Mouse (Mus musculus): Measurements from ENCODE around the gene Ugdh.

Gene Ugdh

DNA sequence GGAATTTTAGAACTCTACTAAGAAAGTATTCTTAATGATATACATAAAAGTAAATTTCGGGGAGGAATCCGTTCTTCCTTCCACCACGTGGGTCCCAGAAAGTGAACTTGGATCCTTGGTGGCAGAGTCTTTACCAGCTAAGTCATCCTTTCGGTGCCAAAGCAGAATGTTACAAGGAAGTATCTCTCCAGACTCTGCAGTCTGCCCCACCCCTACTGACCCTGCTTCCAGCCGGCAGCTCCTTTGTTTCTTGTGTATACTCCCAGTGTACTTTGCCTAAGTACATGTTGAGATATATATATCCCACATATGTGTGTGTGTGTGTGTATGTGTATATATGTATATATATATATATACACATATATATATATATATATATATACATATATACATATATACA, 6.3 kb downstream of the Ugdh start:
- in situ Hi-C loops (cut with MboI; ENCODE audit: low sequenced_read_pairs): no loop called here

DNA sequence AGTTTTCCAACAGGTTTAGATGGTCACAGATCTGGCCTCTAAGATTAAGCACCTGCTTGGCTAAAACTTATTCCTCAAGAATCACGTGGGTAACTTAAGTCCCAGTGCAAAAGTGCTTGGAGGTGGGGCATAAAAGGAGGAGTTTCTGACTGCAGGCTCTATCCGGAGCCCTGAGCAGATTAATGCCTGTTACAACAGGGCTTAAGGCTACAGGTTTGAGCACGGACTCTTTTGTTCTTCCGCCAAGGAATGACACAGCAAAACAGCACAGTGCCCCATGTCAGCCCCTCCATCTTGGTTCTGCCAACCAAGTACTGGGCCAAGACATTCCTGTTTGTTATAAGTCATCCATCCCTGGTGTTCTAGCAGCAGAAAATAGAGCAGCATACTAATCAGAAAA, 7.4 kb downstream of the Ugdh start:
- in situ Hi-C loops (cut with MboI; ENCODE audit: low sequenced_read_pairs): no loop called here

DNA sequence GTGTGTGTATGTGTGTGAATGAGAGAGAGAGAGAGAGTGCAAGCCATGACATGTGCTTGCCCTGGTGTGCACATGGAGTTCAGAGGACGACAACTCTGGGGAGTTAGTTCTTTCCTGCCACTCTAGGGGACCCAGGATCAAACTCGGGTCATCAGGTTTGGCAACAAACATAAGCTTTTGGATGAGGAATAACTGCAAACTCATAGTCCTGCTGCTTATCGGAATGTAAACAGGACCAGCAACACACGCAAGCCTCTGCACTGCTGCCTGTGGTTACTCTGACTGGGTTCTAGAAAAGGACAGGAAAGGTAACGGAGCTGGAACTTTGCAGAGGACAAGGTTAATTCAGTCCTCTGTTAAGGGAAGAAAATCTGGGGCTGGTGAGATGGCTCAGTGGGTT, 10.5 kb downstream of the Ugdh start:
- in situ Hi-C loops (cut with MboI; ENCODE audit: low sequenced_read_pairs): no loop called here

DNA sequence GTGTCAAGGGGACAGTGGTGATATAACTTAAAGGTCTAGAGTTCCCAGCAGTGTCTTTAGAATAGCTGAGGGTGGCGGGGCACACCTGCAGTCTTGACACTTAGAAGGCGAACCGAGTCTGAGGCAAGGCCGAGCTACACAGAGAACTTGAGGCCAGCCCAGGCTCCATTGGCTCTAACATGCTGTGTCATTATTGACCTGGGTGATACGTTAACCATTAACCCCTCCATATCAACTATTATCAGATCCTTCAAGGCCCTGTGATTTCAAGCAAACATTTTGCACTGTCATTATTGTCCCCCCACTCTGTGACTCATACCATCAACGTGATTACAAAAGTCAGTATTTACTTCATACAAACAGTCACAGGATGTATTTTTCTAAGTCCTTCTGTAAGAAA, 11.5 kb downstream of the Ugdh start:
- in situ Hi-C loops (cut with MboI; ENCODE audit: low sequenced_read_pairs): no loop called here

DNA sequence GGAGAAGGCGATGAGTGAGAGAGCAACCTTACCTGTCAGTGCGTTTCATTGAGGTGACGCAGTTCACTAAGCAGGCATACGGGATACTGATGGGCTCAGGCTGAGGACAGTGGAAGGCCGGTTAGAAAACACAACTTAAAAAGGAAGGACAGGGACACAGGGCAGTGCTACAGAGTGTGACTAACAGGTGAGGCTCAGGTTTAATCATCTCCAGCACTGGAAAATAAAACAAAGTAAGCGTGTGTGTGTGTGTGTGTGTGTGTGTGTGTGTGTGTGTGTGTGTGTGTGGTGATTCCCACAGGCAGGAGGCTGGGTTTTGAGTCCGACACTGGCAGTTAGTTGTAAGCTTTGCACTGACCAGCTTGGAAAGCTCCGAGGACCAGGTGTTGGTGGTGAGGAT, 12.9 kb downstream of the Ugdh start:
- in situ Hi-C loops (cut with MboI; ENCODE audit: low sequenced_read_pairs): no loop called here

DNA sequence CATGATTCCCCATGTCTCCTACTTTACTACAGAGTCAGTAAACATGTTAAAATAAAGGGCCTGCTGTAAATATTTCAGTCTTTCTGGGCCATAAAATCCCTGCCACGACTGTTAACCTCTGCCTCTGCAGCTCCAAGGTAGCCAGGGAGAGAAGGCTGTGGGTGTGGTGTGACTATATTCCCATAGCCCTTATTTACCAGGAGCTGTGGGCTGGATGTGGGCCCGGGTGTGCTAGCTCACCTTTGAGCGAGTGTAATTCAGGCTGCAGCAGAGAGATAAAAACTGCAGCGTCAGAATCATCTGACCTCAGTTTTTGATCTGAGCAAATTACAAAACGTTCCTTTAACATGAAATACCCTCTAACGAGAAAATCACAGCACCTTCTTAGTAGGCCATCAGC, 14.9 kb downstream of the Ugdh start:
- in situ Hi-C loops (cut with MboI; ENCODE audit: low sequenced_read_pairs): no loop called here

DNA sequence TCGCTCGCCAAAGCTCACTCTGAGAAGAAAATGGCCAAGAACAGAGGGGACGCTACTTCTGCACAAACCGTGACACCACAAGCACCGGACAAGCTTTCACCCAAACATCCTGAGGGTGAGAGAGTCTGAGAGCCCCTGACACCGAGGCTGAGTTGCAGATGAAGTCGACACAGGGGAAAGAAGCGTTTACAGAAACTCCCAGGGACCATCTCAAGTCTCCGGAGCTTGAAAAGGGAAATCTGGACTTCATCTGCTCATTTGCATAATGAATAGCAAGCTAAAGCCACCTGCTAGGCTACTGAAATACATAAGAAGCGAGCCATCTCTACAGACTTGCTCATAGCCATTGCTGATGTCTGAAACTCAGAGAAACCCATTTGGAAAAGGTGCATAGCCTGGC, 16.6 kb downstream of the Ugdh start:
- in situ Hi-C loops (cut with MboI; ENCODE audit: low sequenced_read_pairs): no loop called here

DNA sequence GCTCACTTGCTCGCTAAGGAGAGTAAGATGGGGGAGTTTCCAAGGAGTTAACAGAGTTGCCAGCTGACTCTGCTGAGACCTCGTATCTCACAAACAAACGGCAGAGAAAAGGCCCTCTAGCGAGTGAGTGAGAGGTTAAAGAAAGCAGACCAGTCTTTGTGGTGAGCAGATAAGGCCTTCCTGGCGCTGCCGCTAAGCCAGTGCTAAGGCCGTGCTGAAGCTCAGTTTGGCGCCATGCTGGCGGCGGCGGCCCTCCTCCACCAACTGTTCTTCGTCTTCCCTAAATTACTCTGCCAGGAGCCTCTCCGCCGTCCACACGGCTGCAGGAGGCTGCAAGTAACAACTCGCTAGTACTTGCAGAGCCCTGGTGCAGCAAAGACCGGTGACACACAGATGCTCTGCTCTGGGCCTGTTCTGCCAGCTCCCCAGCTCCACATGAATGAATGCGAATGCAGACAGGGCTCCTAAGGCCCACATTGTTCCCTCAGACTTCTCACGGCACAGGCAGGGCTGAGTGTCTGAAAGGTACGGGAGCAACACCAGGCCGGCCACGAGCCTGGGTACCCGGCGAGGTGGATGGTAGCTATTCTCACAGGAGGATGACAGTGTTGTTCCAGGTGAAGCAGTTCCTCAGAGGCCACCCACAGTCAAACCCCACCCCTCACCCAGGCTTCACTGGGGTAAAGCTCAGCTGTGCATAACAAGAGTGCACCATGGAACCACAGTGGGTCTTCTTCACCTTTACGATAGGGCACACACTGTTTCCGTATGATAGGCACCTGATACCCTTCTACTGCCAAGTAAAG, 19.9 kb downstream of the Ugdh start:
- in situ Hi-C loops (cut with MboI; ENCODE audit: low sequenced_read_pairs): no loop called here

DNA sequence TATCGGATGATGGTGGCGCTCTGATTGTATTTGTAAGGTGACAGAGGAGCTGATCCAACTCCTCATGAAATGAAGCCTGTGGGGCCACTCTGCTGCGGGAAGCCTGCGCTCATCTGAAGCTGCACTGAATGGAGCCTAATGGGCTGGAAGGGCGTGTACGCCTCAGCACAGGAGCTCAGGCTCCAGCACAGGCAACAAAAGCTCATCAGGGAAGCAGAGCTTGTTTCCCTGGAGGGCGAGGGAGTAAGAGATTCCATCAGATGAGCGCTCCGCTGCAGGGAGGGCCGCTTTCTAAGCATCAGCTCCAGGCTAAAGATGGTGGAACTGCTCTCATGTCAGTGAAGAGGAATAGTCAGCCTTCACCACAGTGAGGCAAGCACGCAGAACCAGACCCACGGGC, 27.8 kb downstream of the Ugdh start:
- in situ Hi-C loops (cut with MboI; ENCODE audit: low sequenced_read_pairs): no loop called here

DNA sequence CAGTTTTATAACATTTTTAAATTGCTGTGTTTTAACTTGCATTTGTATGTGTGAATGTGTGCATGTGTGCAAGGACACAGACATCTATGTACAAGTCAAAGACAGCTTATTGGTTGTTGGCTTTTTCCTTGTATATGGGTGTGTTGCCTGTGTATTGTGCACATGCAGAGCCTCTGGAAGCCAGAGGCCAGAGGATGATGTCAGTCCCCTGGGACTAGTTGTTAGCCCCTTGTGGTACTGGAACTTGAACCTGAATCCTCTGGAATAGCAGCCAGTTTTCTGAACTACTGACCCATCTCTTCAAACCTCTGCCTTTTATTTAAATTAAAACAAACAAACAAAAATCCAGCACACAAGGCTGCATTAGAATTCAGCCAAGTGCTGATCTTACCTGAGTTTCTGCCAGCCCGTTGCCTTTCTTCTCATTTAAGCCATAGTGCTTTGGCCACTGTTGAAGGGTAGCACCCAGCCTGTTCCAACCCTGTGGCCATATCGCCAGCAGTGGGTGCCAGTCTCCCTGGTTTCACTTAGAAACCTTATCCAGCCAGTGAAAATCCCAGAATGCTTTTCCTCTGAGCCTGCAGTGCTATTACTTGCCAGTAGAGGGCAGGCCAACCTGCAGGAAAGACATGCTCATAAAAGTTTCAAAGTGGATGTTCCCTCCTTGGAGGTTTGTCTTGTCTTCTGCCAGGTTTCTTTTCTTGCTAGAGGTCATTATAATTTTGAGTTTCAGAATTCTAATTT, 34.3 kb downstream of the Ugdh start:
- in situ Hi-C loops (cut with MboI; ENCODE audit: low sequenced_read_pairs): no loop called here

DNA sequence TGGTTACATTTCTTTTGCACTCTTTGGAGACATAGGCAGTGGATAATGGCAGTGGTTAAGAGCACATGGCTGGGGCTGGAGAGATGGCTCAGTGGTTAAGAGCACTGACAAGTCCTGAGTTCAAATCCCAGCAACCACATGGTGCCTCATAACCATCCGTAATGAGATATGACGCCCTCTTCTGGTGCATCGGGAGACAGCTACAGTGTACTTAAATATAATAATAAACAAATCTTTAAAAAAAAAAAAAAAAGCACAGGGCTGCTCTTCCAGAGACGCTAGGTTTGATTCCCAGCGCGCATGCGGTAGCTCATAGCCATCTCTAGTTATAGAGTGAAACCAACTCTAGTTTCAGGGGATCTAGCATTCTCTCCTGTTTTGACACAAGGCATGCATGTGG, 41.3 kb downstream of the Ugdh start:
- in situ Hi-C loops (cut with MboI; ENCODE audit: low sequenced_read_pairs): no loop called here

DNA sequence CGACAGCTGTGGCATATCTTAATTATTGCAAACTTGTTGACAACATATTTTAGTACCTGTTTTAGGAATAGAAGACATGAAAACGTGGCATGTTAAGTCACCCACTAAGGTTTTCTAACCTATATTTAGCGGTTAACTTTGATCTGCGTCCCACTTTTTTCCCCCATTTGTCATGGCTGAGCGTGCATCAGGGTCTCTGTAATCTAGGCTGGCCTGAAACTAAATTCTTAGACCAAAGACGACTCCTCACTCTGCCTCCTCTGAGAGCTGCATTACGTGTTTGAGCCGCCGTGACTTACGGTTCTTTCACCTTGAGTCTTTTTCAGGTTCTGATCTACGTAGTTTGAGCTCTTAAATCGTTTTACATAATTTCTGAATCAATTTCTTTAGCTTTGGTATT, 44.0 kb downstream of the Ugdh start:
- in situ Hi-C loops (cut with MboI; ENCODE audit: low sequenced_read_pairs): no loop called here

DNA sequence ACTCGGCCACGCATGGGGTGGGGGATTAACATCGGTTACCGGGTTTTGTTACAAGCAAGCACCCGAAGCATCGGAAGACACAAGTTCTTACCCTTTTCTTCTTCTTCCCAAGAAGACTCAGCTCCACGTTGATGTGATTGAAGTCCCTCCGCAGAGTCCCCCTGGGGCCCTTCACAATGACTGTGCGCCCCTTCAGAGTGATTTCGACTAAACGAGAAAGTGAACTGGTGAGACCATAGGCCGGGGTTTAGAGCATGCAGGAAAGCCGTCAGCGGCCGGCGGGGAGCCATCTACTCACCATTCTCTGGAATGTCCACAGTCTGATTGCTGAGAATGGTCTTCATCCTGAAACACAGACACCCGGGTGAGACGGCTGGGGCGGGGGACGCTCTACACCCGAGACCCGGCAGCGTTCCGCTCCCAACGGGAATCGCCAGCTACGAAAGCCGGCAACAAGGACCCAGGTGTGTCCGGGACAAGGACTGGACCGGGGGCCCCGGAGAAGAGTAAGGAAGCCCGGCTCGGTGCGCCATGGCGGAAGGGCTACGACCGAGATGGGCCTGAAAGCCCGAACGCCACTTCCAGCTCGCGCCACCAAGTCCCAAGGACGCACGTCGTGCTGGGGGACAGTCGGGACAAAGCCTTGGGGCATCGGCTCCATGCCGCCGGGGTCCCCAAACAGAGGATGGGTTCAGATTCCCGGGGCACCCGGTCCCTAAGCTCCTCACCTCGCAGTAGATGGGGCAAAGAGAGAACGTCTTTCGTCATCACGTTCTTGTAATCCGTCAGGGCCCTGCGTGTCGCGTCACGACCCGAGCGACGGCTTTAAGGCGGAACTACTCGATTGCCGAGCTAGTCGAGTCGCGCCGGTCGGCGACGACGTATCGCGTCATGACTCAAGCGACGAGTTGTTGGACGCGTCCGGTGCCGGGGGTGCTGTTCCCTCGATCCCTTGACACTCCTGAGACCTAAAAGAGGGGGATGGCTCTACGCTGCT, 44.8 kb downstream of the Ugdh start, which contains the start of the genes Rpl9 and Lias:
TSS of gene Rpl9 (minus strand) at position 797 of the 997 bp plus-strand sequence.
TSS of gene Lias (plus strand) at position 850 of the 997 bp plus-strand sequence.
- in situ Hi-C loops (cut with MboI; ENCODE audit: low sequenced_read_pairs): no loop called here

DNA sequence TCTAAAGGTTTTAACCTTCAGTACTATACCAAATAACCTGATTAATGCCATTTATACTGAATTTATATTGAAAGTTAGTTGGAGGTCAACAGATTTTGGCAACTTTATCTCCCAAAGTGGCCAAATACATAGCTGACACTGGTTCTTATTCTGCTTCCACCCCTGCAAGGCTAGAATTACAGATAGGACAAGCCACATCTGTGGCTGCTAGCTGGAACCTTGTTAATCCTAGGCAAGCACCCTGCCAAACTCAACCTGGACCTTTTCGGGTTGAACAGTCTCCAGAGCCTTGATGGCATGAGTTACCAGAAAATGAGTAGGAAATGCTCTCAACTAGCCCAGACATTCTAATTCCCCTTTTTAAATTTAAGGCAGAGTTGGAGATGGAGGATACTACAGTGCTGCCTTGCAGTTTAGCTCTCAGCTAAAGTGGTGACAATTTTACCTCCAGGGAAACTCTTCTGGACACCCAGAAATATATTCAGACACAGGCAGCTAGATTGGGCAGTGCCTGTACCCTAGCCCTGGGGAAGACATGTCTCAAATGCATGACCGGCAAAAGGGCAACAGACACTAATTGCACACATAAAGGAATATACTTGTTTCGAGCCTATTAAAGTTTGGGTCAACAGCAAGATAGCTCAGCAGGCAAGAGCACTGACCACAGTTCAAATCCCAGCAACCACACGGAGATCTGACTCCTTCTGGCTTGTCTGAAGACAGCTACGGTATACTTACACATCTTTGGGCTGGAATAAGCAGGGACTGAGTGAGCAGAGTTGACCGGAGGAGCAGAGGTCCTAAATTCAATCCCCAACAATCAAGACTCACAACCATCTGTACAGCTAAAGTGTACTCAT, 48.5 kb downstream of the Ugdh start:
- in situ Hi-C loops (cut with MboI; ENCODE audit: low sequenced_read_pairs): no loop called here

DNA sequence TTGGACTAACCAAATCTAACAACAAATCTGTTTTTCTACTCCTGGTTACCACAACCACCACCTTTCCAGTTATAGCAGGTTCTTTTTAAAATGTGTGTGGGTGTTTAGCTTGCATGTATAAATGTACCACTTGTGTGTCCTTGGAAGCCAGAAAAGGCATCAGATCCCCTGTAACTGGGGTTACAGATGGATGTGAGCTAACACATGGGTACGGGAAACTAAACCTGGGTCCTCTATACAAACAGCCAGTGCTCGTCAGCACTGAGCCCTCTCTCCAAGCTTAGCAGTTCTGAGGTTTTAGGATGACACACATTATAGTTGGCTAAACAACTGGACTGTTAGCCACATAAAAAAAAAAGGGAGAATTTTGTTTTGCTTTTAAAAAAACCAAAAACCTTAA, 50.0 kb downstream of the Ugdh start:
- in situ Hi-C loops (cut with MboI; ENCODE audit: low sequenced_read_pairs): no loop called here

DNA sequence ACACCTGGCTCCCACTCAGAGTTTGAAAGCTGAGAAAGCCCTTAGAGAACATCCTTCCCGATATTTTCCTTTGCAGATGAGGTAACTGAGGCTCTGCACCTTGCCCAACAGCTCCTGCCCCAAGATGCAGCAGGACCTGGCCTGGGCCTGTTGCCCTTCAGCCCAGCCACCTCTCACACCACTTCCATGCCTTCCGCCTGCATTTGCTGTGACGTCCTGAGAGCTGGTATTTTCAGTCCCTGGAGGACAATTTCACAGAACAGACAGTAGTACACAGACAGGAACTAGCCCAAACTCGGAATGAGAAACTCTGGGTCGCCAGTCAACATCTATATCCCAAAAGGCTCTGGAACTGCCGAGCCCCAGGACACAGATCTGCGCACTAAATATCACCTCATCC, 61.0 kb downstream of the Ugdh start:
- in situ Hi-C loops (cut with MboI; ENCODE audit: low sequenced_read_pairs): no loop called here

DNA sequence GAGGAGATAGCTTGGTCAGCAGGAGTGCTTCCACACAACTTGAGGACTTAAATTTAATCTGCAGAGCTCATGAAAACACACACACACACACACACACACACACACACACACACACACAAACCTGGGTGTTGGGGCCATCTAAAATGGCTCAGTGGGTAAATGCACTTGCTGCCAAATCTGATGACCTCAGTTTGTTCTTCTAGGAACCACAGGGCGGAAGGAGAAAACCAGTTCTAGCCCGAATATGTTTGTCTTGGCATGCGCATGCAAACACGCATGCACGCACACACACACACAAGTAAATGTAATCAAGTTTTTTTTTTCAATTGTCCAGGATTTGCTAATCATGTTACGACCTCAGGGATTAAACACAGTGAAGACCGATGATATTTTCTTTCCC, 64.2 kb downstream of the Ugdh start:
- in situ Hi-C loops (cut with MboI; ENCODE audit: low sequenced_read_pairs): no loop called here

DNA sequence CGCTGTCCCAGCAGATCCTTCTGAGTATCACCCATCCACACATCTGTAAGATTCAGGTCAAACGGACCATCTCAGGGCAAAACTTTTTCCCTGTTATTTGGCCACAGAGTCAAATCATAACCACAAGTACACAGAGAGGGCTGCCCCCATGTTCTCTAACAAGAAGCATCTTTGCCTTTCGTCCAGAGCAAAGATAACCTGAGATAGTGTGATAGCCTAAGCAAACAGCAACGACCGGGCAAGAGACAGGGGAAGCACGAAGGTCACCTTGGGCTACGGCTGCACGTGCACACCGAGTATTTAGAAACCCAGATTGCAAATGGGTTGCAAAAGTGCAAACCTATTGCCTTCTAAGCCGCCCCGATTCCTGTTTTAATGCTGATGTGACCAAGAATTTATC, 67.9 kb downstream of the Ugdh start:
- in situ Hi-C loops (cut with MboI; ENCODE audit: low sequenced_read_pairs): no loop called here

Measured in CH12F3 (cell line).